Mouse (Mus musculus) skeletal muscle tissue, adult 2 months (tissue): ENCODE data around the gene Bdh1.
A peak's percentile ranks its signal among the peaks of the same experiment; 100 is the strongest.
"Not testable (repeated sequence)": the region's sequence is repeated elsewhere in the genome, so short reads cannot be mapped to it uniquely, and the experiment has no call there.

Experiments used
- DNase-seq: peaks from one replicate; pipeline ENCODE4 v3.0.0-alpha.2; 2012; ENCODE audit warnings: low read depth, low spot score

Gene Bdh1

GRCm38 (mm10) chr16:31464953-31465352, 42.9 kb downstream of the Bdh1 start:
- no peak for DNase-seq

GRCm38 (mm10) chr16:31465630-31466029, 43.5 kb downstream of the Bdh1 start:
- DNase-seq = peak; percentile 52

GRCm38 (mm10) chr16:31466106-31466505, 44.0 kb downstream of the Bdh1 start:
- DNase-seq = no peak

- not testable (repeated sequence) for DNase-seq
These were observed 48.7 kb downstream of the Bdh1 start for GRCm38 (mm10) chr16:31470819-31471218.

- no peak for DNase-seq
These were observed 49.9 kb downstream of the Bdh1 start for GRCm38 (mm10) chr16:31471994-31472393.

GRCm38 (mm10) chr16:31473226-31473625, 51.1 kb downstream of the Bdh1 start:
- no peak for DNase-seq

GRCm38 (mm10) chr16:31475123-31475968, 53.3 kb downstream of the Bdh1 start:
- peak; percentile 48 for DNase-seq

GRCm38 (mm10) chr16:31476872-31477603, 55.0 kb downstream of the Bdh1 start:
- no peak for DNase-seq

- DNase-seq = no peak
These were observed 63.3 kb downstream of the Bdh1 start for GRCm38 (mm10) chr16:31485336-31485735.

GRCm38 (mm10) chr16:31487266-31487665, 65.2 kb downstream of the Bdh1 start:
- DNase-seq = no peak

- DNase-seq = no peak
These were observed 67.0 kb downstream of the Bdh1 start for GRCm38 (mm10) chr16:31489096-31489495.

- no peak for DNase-seq
These were observed 68.9 kb downstream of the Bdh1 start for GRCm38 (mm10) chr16:31490967-31491366.

- no peak for DNase-seq
These were observed 71.0 kb downstream of the Bdh1 start for GRCm38 (mm10) chr16:31492921-31493549.

- DNase-seq = no peak
These were observed 71.5 kb downstream of the Bdh1 start for GRCm38 (mm10) chr16:31493550-31493965.

GRCm38 (mm10) chr16:31493991-31494390, 71.9 kb downstream of the Bdh1 start:
- peak; percentile 63 for DNase-seq

GRCm38 (mm10) chr16:31495356-31495755, 73.3 kb downstream of the Bdh1 start:
- no peak for DNase-seq

GRCm38 (mm10) chr16:31495769-31496168, 73.7 kb downstream of the Bdh1 start:
- DNase-seq = no peak

- no peak for DNase-seq
These were observed 76.3 kb downstream of the Bdh1 start for GRCm38 (mm10) chr16:31498336-31498735.

- DNase-seq = no peak
These were observed 76.9 kb downstream of the Bdh1 start for GRCm38 (mm10) chr16:31499021-31499420.

GRCm38 (mm10) chr16:31499681-31500310, 77.7 kb downstream of the Bdh1 start:
- DNase-seq = no peak

- no peak for DNase-seq
These were observed 78.5 kb downstream of the Bdh1 start for GRCm38 (mm10) chr16:31500532-31500931.
